Mouse (Mus musculus): ENCODE data around the gene Cfap46.

DNA sequence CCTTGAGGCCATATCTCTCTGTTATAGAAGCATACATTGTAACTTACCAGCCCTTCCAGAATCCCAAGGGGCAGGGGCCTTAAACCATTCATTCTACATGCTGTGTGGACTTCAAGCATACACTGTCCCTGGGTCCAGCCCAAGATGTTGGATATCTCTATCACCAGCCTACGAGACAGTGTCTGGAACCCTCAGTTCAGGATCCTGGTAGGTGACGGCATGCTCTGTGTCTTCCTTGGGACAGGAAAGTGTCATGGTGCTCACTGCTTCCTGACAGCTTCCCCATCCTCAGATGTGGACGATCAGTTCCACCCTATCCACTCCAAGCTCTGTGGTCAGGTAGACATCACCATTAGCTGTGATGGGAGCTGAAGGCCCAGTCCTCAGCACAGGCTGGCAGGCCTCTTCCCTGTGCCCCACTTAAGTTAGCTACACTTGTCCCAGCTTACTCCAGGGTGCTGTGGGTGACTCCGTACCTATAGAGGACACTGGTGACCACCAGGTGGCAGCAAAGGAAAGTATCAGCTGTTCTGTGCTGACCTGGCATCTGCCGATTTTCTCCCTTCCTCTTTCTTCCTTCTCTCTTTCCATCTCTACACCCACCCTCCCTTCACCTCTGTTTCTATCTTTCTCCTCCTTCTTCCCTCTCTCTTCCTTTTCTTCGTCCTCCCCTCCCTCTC is 19.7 kb upstream of the Cfap46 start:
- TF ChIP-seq POLR2A (IDR thresholded peaks at IDR 0.05; ENCODE audit: extremely low read depth, insufficient read depth, low read length) (no peak), CTCF (IDR thresholded peaks at IDR 0.05; ENCODE audit: low read depth, low read length) (peak; percentile 81)

Data from liver, adult 2 months (tissue).